Mouse (Mus musculus) erythroblast, embryonic 14.5 days (primary cell): ENCODE data around the gene Stxbp1. TPM values are rescaled to one million over a fixed set of nuclear protein-coding genes. Genes with fewer than 3 reads are reported as not detected.

Experiments
- H3K27me3 ChIP-seq: 2 replicates; pipeline ENCODE4 v1.6.1; 2012; ENCODE audit warnings: inconsistent platforms; ENCODE audit not compliant: control insufficient read depth
- H3K36me3 ChIP-seq: 2 replicates; pipeline ENCODE4 v1.6.1; 2012; ENCODE audit warnings: mild to moderate bottlenecking, inconsistent platforms; ENCODE audit not compliant: control insufficient read depth
- H3K4me1 ChIP-seq: 2 replicates; pipeline ENCODE4 v1.6.1; 2012; ENCODE audit warnings: inconsistent platforms; ENCODE audit not compliant: control insufficient read depth
- H3K4me3 ChIP-seq: replicated peaks from 2 replicates; pipeline ENCODE3; 2012; ENCODE audit warnings: moderate library complexity, mild to moderate bottlenecking, inconsistent platforms
- H3K9me3 ChIP-seq: 2 replicates; pipeline ENCODE4 v1.6.1; 2012; ENCODE audit warnings: low read length, inconsistent platforms, mixed read lengths; ENCODE audit not compliant: control insufficient read depth
- GATA1 ChIP-seq: IDR thresholded peaks from 2 replicates; pipeline ENCODE4 v1.6.1; 2012; ENCODE audit warnings: low read length, inconsistent platforms, mixed read lengths
- TAL1 ChIP-seq: IDR thresholded peaks from 3 replicates; pipeline ENCODE4 v1.6.1; 2012; ENCODE audit warnings: low read length, inconsistent platforms, mixed read lengths
- polyA plus RNA-seq: library from polyadenylated mRNA; stranded (reverse); fragments of >175 nt; gene quantifications from 2 replicates; pipeline ENCODE4 v1.2.3, GENCODE M21; 2012

Gene Stxbp1
- polyA plus RNA-seq, 1 experiment, result 0.02 TPM

DNA sequence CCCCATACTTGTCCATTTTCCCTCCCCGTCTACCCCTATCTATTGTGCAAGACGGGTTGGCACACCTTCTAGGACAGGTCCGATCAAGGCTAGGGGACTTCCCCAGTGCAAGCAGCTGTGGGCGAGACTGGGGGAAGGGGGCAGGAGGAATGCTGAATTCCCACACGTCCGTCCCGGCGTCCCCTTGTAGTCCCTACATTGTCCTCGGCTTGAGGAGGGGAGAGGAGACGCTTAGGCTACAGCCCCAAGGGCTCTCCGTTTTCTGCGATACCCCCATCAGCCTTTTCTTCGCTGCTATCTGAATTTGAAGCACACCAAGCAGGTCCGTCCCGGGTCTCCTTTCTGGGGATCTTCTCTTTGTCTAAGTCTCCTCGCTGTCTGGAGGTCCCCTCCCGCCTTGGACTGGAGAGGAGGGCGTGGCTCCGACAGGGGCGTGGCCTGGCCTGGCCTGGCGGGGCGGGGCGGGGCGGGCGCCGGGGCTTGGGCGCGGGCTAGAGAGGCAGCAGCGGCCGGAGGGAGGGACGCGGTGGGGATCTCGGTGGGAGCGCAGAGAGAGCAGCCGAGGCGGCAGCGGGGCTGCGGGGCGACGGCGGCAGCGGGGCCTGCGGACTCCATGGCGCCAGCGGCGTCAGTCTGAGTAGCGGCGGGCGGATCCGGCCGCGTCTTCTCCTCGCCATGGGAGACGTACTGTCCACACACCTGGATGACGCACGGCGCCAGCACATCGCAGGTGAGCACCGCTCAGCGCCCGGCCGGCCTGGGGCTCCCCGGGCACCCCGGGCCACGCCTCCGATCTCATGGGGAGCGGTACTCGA lies 28.8 kb upstream of the Stxbp1 start, which contains the start of gene Fam129b:
Gene Fam129b (plus strand): TSS at position 440 of the 815 bp plus-strand sequence.
- TF ChIP-seq TAL1 (no peak), GATA1 (no peak)
- Histone ChIP-seq H3K4me3 (peak within 1 kb of the TSS; percentile 69), H3K4me1 (peaks cover 30% of the 10 kb centered on the region), H3K9me3 (no peaks in the 10 kb centered on the region), H3K27me3 (peaks cover 32% of the 10 kb centered on the region), H3K36me3 (no peaks in the 10 kb centered on the region)

DNA sequence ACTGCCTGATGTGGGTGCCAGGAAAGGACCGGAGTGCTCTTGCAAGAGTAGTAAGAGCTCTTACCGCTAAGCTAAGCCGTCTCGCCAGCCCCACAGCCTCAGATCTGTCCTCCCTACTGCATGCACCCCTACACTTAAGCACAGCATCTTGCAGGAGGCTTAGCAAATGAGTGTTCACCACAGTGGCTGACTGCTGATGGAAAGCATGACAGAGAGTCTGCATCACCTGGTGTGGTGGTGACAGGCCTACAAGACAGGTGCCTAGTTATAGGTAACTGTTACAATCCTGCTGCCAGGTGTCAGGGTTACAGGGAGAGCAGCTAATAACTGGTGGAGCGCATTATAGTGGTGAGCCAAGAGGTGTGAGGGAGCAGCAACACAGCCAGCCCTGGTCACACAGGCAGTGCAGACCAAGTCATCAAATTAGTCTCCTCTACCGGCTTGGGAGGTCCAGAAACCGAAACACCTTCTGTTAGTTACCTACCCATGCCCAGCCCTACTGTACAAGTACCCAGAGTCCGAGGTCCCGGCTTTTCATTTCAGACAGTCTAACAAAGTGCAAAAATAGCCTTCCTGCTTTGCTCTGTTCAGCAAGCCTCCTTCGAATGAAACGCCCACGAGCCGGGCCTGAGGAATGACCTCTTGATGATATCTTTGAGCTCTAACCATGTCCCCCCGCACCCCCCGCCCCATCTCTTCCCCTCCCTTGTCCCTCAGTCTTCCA lies 28.1 kb upstream of the Stxbp1 start:
- Histone ChIP-seq H3K36me3 (no peaks in the 10 kb centered on the region), H3K27me3 (peaks cover 32% of the 10 kb centered on the region), H3K4me3 (peak overlapping the region; percentile 69), H3K4me1 (peaks cover 37% of the 10 kb centered on the region), H3K9me3 (no peaks in the 10 kb centered on the region)
- TF ChIP-seq GATA1 (no peak), TAL1 (no peak)

DNA sequence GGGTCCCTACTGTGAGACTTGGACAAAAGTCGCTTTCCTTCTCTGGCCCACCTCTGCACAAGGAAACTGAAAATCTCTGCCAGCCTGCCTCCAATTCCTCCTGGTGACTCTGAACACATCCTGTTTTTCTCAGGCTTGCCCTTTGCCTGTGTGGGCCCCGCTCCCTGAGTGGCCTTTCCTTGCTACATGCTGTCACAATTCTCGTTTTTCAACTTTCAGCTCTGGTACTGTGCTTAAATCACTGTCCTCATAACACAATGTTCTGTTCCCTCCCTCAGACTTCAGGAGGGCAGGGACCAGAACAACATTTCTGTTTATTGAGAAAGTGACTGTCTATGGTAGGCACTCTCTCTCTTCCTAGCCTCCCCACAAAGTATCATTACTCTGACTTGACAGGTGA lies 27.0 kb upstream of the Stxbp1 start:
- peaks cover 42% of the 10 kb centered on the region for H3K4me1 ChIP-seq
- H3K9me3 ChIP-seq, result no peaks in the 10 kb centered on the region
- no peak overlapping the region for H3K4me3 ChIP-seq
- TF ChIP-seq TAL1 (no peak), GATA1 (no peak)
- peaks cover 32% of the 10 kb centered on the region for H3K27me3 ChIP-seq
- no peaks in the 10 kb centered on the region for H3K36me3 ChIP-seq

DNA sequence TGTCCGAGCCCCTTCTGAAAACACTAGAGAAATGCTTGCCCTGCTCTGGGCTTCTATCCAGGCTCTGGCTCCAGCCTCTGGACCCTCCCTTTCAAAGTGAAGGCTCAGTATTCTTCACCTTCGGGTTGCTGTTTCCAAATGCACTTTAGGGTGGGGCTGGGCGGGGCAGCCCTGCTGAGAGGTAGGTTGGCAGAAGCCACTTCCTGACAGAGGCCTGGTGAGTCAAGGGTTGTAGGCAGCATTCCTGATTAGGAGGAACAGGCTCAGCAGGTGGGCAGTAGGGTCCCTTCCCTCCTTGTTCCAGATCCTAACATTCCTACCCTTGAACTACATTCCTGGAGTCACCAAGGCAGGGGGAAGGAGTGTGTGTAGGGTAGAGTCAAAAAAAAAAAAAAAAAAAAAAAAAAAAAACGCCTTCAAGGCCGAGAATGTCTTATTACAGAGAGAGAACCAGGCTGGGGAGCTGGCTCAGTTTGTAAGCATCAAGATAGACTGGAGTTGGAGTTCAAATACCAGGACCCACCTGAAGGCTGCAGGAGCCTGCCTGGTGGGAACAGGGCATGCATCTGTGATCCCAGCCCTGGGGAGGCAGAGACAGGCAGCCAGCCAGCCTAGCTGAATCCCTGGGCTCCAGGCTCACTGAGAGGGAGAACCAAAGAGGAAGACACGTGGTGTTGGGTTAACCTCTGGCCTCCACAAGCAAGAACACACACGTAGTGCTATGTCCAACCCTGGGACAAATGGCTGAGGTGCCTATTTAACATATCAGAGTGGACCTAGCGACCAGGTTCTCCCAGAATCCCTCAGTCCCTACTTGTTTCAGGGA lies 23.4 kb upstream of the Stxbp1 start:
- TF ChIP-seq TAL1 (no peak), GATA1 (no peak)
- Histone ChIP-seq H3K4me3 (no peak overlapping the region), H3K9me3 (no peaks in the 10 kb centered on the region), H3K4me1 (peaks cover 21% of the 10 kb centered on the region), H3K36me3 (no peaks in the 10 kb centered on the region), H3K27me3 (peaks cover 11% of the 10 kb centered on the region)

DNA sequence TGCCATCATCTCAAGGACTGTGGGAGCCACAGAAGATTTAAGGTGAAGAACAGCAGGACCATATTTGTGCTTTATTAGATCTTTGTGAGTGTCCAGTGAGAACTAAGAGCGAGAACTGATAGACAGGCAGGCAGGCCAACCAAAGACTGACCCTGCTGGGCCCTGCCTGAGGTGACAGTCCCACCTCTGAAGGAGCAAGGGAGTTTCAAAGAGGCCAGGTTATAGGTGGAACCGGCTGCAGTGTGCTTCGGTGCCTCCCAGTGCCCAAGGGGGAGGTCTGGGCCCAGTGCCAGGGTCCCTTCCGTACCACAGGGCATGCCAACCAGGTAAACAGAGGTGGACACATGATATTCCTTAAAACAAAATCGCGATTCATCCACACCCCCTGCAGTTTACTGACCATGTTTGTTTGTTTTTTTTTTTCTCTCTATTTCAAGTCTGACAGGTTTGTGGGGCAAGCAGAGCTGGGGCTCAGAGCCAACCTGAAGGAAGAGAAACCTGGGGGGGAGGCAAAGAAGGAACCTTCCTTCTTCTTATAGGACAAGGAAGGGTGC lies 22.8 kb upstream of the Stxbp1 start:
- H3K4me1 ChIP-seq, result peaks cover 15% of the 10 kb centered on the region
- peaks cover 4% of the 10 kb centered on the region for H3K27me3 ChIP-seq
- no peak overlapping the region for H3K4me3 ChIP-seq
- H3K9me3 ChIP-seq, result no peaks in the 10 kb centered on the region
- H3K36me3 ChIP-seq, result no peaks in the 10 kb centered on the region
- TF ChIP-seq TAL1 (no peak), GATA1 (no peak)

DNA sequence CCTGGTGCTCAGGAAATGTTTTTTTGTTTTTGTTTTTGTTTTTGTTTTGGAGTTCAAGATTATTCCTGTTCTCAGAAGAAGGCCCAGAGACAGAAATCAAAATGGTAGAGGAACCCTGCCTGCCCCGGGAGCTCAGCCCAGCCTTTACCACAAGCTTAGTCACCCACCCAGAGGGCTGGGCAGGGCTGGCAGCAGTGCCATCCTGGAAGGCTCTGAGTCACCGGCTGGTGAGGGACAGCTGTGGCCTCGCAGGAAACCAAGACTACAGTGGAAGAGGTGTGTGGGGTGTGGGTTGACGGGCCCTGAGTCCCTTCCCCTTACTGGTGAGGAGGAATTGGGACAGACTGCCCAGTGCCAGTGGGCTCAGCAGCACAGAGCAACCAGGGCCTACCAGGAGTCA lies 20.3 kb upstream of the Stxbp1 start:
- H3K27me3 ChIP-seq, result no peaks in the 10 kb centered on the region
- no peaks in the 10 kb centered on the region for H3K36me3 ChIP-seq
- peaks cover 15% of the 10 kb centered on the region for H3K4me1 ChIP-seq
- H3K9me3 ChIP-seq, result no peaks in the 10 kb centered on the region
- TF ChIP-seq TAL1 (no peak), GATA1 (no peak)
- no peak overlapping the region for H3K4me3 ChIP-seq

DNA sequence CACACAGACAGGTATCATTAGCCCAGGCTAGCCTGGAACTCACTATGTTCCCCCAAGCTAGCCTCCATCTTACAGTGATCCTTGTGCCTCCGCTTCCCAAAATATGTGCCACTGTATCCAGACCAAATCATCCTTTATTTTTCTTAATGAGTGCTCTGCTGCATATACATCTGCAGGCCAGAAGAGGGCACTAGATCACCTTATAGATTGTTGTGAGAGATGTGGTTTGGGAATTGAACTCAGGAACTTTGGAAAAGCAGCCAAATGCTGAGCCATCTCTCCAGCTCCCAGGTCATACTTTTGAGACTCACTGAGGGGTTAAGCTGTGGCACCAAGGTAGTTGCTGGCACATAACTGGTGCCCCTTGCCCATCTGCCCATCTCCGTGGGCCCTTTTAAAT lies 17.7 kb upstream of the Stxbp1 start:
- H3K4me1 ChIP-seq, result peaks cover 1% of the 10 kb centered on the region
- TF ChIP-seq GATA1 (no peak), TAL1 (no peak)
- no peaks in the 10 kb centered on the region for H3K9me3 ChIP-seq
- no peak overlapping the region for H3K4me3 ChIP-seq
- no peaks in the 10 kb centered on the region; the same call in 1 of the 2 replicates for H3K27me3 ChIP-seq
- H3K36me3 ChIP-seq, result no peaks in the 10 kb centered on the region

DNA sequence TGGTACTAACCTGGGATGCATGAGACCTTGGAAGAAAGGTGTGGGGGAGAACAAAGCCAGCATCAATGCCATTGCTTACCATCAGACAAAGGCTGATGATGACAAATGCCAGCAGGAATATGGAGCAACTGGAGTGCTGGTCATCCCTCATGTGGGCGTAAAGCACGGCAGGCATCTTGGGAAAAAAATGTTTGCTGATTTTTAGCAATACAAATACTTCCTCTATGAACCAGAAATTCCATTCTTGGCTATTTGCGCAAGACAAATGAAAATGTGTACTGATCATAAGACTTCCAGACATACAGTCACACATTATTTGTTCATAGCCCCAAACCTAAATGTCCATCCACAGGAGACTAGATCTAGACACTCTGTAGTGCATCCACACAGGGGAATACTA lies 16.3 kb upstream of the Stxbp1 start:
- H3K27me3 ChIP-seq, result no peaks in the 10 kb centered on the region; the same call in 1 of the 2 replicates

DNA sequence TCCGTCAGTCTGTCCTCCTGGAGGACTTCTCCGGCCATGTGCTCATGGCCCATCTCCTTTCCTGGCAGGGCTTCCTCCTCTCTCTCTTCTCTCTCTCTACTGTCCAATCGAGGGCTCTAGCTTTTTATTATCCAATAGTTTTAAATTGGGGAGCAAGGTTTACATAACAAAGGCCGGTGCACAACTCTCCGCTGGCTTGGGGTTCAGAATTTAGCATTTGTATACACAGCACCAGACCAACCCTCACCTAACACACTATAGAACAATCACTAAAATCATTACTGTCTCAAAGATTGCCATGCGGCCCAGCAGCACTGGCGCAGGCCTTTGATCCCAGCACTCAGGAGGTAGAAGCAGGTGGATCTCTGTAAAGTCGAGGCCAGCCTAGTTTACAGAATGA lies 13.8 kb upstream of the Stxbp1 start:
- Histone ChIP-seq H3K27me3 (no peaks in the 10 kb centered on the region; the same call in 1 of the 2 replicates), H3K4me1 (peaks cover 2% of the 10 kb centered on the region), H3K9me3 (no peaks in the 10 kb centered on the region), H3K36me3 (no peaks in the 10 kb centered on the region), H3K4me3 (no peak overlapping the region)
- no peak for TF ChIP-seq TAL1
- TF ChIP-seq GATA1, result no peak

More for the DNA sequence above, 16.3 kb upstream of the Stxbp1 start:
- no peaks in the 10 kb centered on the region for H3K9me3 ChIP-seq
- H3K4me3 ChIP-seq, result no peak overlapping the region
- TF ChIP-seq GATA1, result no peak
- TF ChIP-seq TAL1, result no peak
- no peaks in the 10 kb centered on the region for H3K36me3 ChIP-seq
- no peaks in the 10 kb centered on the region for H3K4me1 ChIP-seq
